Mouse (Mus musculus): Measurements from ENCODE around the gene Rmnd1. TPM values are rescaled to one million over a fixed set of nuclear protein-coding genes. Genes with fewer than 3 reads are reported as not detected.

The Rmnd1 gene
- polyA plus RNA-seq, 1 experiment from 2014 or later = 48.5 TPM

DNA sequence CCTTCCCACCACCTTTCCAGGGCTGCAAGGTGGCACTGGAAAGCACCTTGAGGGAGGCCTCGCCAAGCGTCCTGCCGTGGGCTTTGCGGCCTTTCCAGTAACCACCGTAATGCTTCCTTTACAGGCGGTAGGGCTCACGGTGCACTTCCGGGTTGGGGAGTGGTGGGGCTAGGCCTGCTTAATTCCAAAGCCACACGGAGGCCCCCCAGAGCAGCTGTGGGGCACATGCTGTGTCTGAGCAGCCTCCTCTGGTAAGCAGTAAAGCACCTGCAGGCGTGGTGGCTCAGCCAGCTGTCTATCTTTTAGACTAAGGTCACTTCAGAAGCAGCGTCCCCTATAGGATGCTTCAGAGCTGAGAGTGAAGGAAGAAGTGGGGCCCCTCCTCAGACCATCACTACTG lies 62.1 kb downstream of the Rmnd1 start:
- DNase-seq (ENCODE audit: extremely low spot score, low spot score) = no peak
- peaks cover 86% of the 10 kb centered on the region for H3K36me3 ChIP-seq (replicated peaks)
- H3K9me3 ChIP-seq = peaks cover 14% of the 10 kb centered on the region; the same call in 1 of the 2 replicates
- peaks cover 1% of the 10 kb centered on the region for H3K4me1 ChIP-seq
- no peaks in the 10 kb centered on the region for H3K27me3 ChIP-seq (ENCODE audit: poor library complexity, severe bottlenecking)
- no peak overlapping the region for H3K27ac ChIP-seq
- WGBS = 94% methylated on average over 11 of the region's 11 CpGs
- H3K4me3 ChIP-seq = no peak overlapping the region

DNA sequence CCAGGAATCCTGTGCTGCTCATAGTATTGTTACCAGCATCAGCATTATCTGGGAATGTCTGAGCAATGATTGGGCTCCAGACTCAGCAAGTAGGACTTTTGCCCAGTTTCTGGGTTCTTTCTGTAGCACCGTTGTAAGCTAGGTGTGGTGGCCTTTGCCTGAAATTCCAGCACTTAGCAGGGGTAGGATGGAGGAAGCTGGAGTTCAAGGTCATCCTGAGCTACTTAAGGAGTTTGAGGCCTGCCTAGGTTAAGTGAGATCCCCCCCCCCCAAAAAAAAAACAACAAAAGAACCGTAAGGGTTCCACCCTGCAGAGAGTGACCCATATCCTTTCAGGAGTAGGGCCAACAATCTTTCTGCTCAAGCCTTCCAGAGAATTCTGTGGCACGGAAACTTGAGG lies 67.6 kb downstream of the Rmnd1 start:
- Histone ChIP-seq H3K27ac (no peak overlapping the region), H3K4me3 (no peak overlapping the region), H3K4me1 (no peaks in the 10 kb centered on the region), H3K9me3 (peaks cover 29% of the 10 kb centered on the region), H3K36me3 (replicated peaks) (peaks cover 47% of the 10 kb centered on the region), H3K27me3 (ENCODE audit: poor library complexity, severe bottlenecking) (no peaks in the 10 kb centered on the region)
- WGBS = 90% methylated on average over 3 of the region's 3 CpGs
- no peak for DNase-seq (ENCODE audit: extremely low spot score, low spot score)

DNA sequence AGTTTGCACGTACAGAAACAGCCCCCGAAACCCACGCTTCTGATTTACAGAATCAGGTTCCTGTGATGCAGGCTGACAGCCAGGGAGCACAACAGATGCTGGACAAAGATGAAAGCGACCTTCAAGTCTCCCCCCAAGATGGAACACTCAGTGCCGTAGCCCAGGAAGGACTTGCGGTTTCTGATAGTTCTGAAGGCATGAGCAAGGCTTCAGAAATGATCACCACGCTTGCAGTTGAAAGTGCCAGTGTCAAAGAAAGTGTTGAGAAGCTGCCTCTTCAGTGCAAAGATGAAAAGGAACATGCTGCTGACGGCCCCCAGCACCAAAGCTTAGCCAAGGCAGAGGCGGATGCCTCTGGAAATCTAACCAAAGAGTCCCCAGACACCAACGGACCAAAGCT lies 74.8 kb downstream of the Rmnd1 start:
- H3K4me1 ChIP-seq = no peaks in the 10 kb centered on the region
- whole genome bisulfite sequencing = 90% methylated on average over 10 of the region's 10 CpGs
- peaks cover 41% of the 10 kb centered on the region for H3K36me3 ChIP-seq (replicated peaks)
- no peak for DNase-seq (ENCODE audit: extremely low spot score, low spot score)
- no peaks in the 10 kb centered on the region for H3K27me3 ChIP-seq (ENCODE audit: poor library complexity, severe bottlenecking)
- peaks cover 10% of the 10 kb centered on the region for H3K9me3 ChIP-seq
- no peak overlapping the region for H3K27ac ChIP-seq
- no peak overlapping the region for H3K4me3 ChIP-seq

DNA sequence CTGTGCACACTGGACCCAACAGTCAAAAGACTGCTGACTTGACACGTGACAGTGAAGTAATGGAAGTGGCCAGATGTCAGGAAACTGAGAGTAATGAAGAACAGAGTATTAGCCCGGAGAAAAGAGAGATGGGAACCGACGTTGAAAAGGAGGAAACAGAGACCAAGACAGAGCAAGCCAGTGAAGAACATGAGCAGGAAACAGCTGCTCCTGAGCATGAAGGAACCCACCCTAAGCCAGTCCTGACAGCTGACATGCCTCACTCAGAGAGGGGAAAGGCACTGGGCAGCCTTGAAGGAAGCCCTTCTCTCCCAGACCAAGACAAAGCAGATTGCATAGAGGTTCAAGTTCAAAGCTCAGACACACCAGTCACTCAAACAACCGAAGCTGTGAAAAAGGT lies 75.5 kb downstream of the Rmnd1 start:
- WGBS = 93% methylated on average over 5 of the region's 5 CpGs
- Histone ChIP-seq H3K27ac (no peak overlapping the region), H3K4me3 (no peak overlapping the region), H3K9me3 (0 out of 2 replicates have a peak, but pooled peaks cover 4% of the 10 kb centered on the region), H3K27me3 (ENCODE audit: poor library complexity, severe bottlenecking) (no peaks in the 10 kb centered on the region), H3K4me1 (no peaks in the 10 kb centered on the region), H3K36me3 (replicated peaks) (peaks cover 41% of the 10 kb centered on the region)
- DNase-seq (ENCODE audit: extremely low spot score, low spot score) = no peak

DNA sequence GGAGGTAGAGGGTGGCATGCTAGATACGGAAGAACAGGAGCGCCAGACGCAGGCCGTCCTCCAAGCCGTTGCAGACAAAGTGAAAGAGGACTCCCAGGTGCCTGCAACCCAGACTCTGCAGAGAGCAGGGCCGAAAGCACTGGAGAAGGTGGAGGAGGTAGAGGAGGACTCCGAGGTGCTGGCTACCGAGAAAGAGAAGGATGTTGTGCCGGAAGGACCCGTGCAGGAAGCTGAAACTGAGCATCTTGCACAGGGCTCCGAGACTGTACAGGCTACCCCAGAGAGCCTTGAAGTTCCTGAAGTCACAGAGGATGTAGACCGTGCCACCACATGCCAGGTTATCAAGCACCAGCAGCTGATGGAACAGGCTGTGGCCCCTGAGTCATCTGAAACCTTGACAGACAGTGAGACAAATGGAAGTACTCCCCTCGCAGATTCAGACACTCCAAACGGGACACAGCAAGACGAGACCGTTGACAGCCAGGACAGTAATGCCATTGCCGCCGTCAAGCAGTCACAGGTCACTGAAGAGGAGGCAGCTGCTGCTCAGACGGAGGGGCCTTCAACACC lies 76.2 kb downstream of the Rmnd1 start:
- WGBS = 94% methylated on average over 19 of the region's 19 CpGs
- H3K4me3 ChIP-seq = no peak overlapping the region
- H3K4me1 ChIP-seq = no peaks in the 10 kb centered on the region
- no peaks in the 10 kb centered on the region for H3K27me3 ChIP-seq (ENCODE audit: poor library complexity, severe bottlenecking)
- H3K9me3 ChIP-seq = no peaks in the 10 kb centered on the region
- no peak overlapping the region for H3K27ac ChIP-seq
- DNase-seq (ENCODE audit: extremely low spot score, low spot score) = no peak
- peaks cover 41% of the 10 kb centered on the region for H3K36me3 ChIP-seq (replicated peaks)

DNA sequence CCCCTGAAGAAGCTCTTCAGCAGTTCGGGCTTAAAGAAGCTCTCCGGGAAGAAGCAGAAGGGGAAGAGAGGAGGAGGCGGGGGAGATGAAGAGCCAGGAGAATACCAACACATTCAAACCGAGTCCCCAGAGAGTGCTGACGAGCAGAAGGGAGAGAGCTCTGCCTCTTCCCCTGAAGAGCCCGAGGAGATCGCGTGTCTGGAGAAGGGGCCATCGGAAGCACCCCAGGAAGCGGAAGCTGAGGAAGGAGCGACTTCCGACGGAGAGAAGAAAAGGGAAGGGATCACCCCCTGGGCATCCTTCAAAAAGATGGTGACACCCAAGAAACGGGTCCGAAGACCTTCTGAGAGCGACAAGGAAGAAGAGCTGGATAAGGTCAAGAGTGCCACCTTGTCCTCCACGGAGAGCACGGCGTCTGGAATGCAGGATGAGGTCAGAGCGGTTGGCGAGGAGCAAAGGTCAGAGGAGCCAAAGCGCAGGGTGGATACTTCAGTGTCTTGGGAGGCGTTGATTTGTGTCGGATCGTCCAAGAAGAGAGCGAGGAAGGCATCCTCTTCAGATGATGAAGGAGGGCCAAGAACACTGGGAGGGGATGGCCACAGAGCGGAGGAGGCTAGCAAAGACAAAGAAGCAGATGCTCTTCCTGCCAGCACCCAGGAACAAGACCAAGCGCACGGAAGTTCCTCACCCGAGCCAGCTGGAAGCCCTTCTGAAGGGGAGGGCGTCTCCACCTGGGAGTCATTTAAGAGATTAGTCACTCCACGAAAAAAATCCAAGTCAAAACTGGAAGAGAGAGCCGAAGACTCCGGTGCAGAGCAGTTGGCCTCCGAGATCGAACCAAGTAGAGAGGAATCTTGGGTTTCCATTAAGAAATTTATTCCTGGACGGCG lies 77.6 kb downstream of the Rmnd1 start:
- 88% methylated on average over 38 of the region's 38 CpGs for WGBS
- Histone ChIP-seq H3K27me3 (ENCODE audit: poor library complexity, severe bottlenecking) (no peaks in the 10 kb centered on the region), H3K4me3 (no peak overlapping the region), H3K9me3 (no peaks in the 10 kb centered on the region), H3K4me1 (no peaks in the 10 kb centered on the region), H3K36me3 (replicated peaks) (peaks cover 36% of the 10 kb centered on the region), H3K27ac (no peak overlapping the region)
- no peak for DNase-seq (ENCODE audit: extremely low spot score, low spot score)

Other genes with a start within 250 kb of the Rmnd1 start
- gene Akap12, start 166.0 kb downstream of the Rmnd1 start, polyA plus RNA-seq (2016; fragmentation: Nextera tagmentation; extraction: Ambion mirVana) = 27.9 and 29.1 TPM in 2 replicates
- 19.7 and 21.6 TPM in 2 replicates for gene Zbtb2, start 44.3 kb downstream of the Rmnd1 start, polyA plus RNA-seq (2016; fragmentation: Nextera tagmentation; extraction: Ambion mirVana)
- gene Armt1, start 79 bp upstream of the Rmnd1 start, polyA plus RNA-seq (2016; fragmentation: Nextera tagmentation; extraction: Ambion mirVana) = 33.5 and 34.1 TPM in 2 replicates
- not detected in 2 replicates for gene Ccdc170, start 50.1 kb upstream of the Rmnd1 start, polyA plus RNA-seq (2016; fragmentation: Nextera tagmentation; extraction: Ambion mirVana)
- not detected in 2 replicates for gene Esr1, start 179.2 kb upstream of the Rmnd1 start, polyA plus RNA-seq (2016; fragmentation: Nextera tagmentation; extraction: Ambion mirVana)

Data from forebrain, embryonic 10.5 days (tissue).